Mouse (Mus musculus): ENCODE results near the gene Ambra1. TPM values are rescaled to one million over a fixed set of nuclear protein-coding genes. Genes with fewer than 3 reads are reported as not detected.

Gene Ambra1
- polyA plus RNA-seq, 1 experiment from 2014 or later: 18.1 TPM

GRCm38 (mm10) chr2:91948151-91948509, 218.2 kb downstream of the Ambra1 start:
- no peak for ATAC-seq (ENCODE audit: insufficient number of reproducible peaks, insufficient read depth, low FRiP score, low read depth)
- no peak overlapping the region for H3K4me2 ChIP-seq (replicated peaks; ENCODE audit: low read depth, low read length)
- 75% methylated on average over 6 of the region's 6 CpGs for WGBS

GRCm38 (mm10) chr2:91948792-91949241, 218.9 kb downstream of the Ambra1 start:
- Histone ChIP-seq H3K4me3 (ENCODE audit: low read depth, low read length) (no peak overlapping the region), H3K36me3 (ENCODE audit: control insufficient read depth, insufficient read depth, low read length) (peaks cover 2% of the 10 kb centered on the region; the same call in 1 of the 2 replicates), H3K4me1 (ENCODE audit: control insufficient read depth, insufficient read depth, low read length) (peaks cover 47% of the 10 kb centered on the region), H3K9ac (replicated peaks; ENCODE audit: low read depth, low read length) (no peak overlapping the region), H3K9me3 (ENCODE audit: control insufficient read depth, low read depth, low read length) (no peaks in the 10 kb centered on the region), H3K27ac (ENCODE audit: low read length) (no peak overlapping the region), H3K4me2 (replicated peaks; ENCODE audit: low read depth, low read length) (no peak overlapping the region), H3K27me3 (ENCODE audit: control insufficient read depth, insufficient read depth, low read length) (no peaks in the 10 kb centered on the region)
- ATAC-seq (ENCODE audit: insufficient number of reproducible peaks, insufficient read depth, low FRiP score, low read depth): no peak
- 82% methylated on average over 3 of the region's 3 CpGs for WGBS

More at GRCm38 (mm10) chr2:91948151-91948509, 218.2 kb downstream of the Ambra1 start:
- H3K36me3 ChIP-seq (ENCODE audit: control insufficient read depth, insufficient read depth, low read length): peaks cover 8% of the 10 kb centered on the region; the same call in 1 of the 2 replicates
- no peak overlapping the region for H3K9ac ChIP-seq (replicated peaks; ENCODE audit: low read depth, low read length)
- H3K4me3 ChIP-seq (ENCODE audit: low read depth, low read length): no peak overlapping the region
- H3K4me1 ChIP-seq (ENCODE audit: control insufficient read depth, insufficient read depth, low read length): peaks cover 41% of the 10 kb centered on the region
- no peak overlapping the region for H3K27ac ChIP-seq (ENCODE audit: low read length)
- no peaks in the 10 kb centered on the region for H3K27me3 ChIP-seq (ENCODE audit: control insufficient read depth, insufficient read depth, low read length)
- no peaks in the 10 kb centered on the region for H3K9me3 ChIP-seq (ENCODE audit: control insufficient read depth, low read depth, low read length)

- H3K27ac ChIP-seq (ENCODE audit: low read length): peak overlapping the region; percentile 80
- ATAC-seq (ENCODE audit: insufficient number of reproducible peaks, insufficient read depth, low FRiP score, low read depth): peak; percentile 43
- H3K4me1 ChIP-seq (ENCODE audit: control insufficient read depth, insufficient read depth, low read length): peaks cover 47% of the 10 kb centered on the region
- WGBS: 52% methylated on average over 17 of the region's 17 CpGs
- no peaks in the 10 kb centered on the region for H3K9me3 ChIP-seq (ENCODE audit: control insufficient read depth, low read depth, low read length)
- no peak overlapping the region for H3K4me3 ChIP-seq (ENCODE audit: low read depth, low read length)
- peak overlapping the region; percentile 30 for H3K9ac ChIP-seq (replicated peaks; ENCODE audit: low read depth, low read length)
- H3K27me3 ChIP-seq (ENCODE audit: control insufficient read depth, insufficient read depth, low read length): no peaks in the 10 kb centered on the region
- H3K4me2 ChIP-seq (replicated peaks; ENCODE audit: low read depth, low read length): peak overlapping the region; percentile 32
- H3K36me3 ChIP-seq (ENCODE audit: control insufficient read depth, insufficient read depth, low read length): no peaks in the 10 kb centered on the region
Measured at GRCm38 (mm10) chr2:91949411-91950274, 219.7 kb downstream of the Ambra1 start.

- no peak overlapping the region for H3K4me3 ChIP-seq (ENCODE audit: low read depth, low read length)
- peak overlapping the region; percentile 32 for H3K4me2 ChIP-seq (replicated peaks; ENCODE audit: low read depth, low read length)
- H3K9me3 ChIP-seq (ENCODE audit: control insufficient read depth, low read depth, low read length): no peaks in the 10 kb centered on the region
- H3K27me3 ChIP-seq (ENCODE audit: control insufficient read depth, insufficient read depth, low read length): no peaks in the 10 kb centered on the region
- H3K36me3 ChIP-seq (ENCODE audit: control insufficient read depth, insufficient read depth, low read length): no peaks in the 10 kb centered on the region
- ATAC-seq (ENCODE audit: insufficient number of reproducible peaks, insufficient read depth, low FRiP score, low read depth): peak; percentile 56; the same call in 1 of the 2 replicates
- peak overlapping the region; percentile 80; the same call in 1 of the 2 replicates for H3K27ac ChIP-seq (ENCODE audit: low read length)
- H3K4me1 ChIP-seq (ENCODE audit: control insufficient read depth, insufficient read depth, low read length): peaks cover 50% of the 10 kb centered on the region
- no peak overlapping the region for H3K9ac ChIP-seq (replicated peaks; ENCODE audit: low read depth, low read length)
- whole genome bisulfite sequencing: 14% methylated on average over 15 of the region's 15 CpGs
Measured at GRCm38 (mm10) chr2:91950275-91951085, 220.5 kb downstream of the Ambra1 start.

GRCm38 (mm10) chr2:91953825-91954224, 223.9 kb downstream of the Ambra1 start:
- H3K27me3 ChIP-seq (ENCODE audit: control insufficient read depth, insufficient read depth, low read length): no peaks in the 10 kb centered on the region
- no peaks in the 10 kb centered on the region for H3K36me3 ChIP-seq (ENCODE audit: control insufficient read depth, insufficient read depth, low read length)
- no peaks in the 10 kb centered on the region for H3K9me3 ChIP-seq (ENCODE audit: control insufficient read depth, low read depth, low read length)
- 9% methylated on average over 5 of the region's 5 CpGs for WGBS
- H3K27ac ChIP-seq (ENCODE audit: low read length): peak overlapping the region; percentile 55; the same call in 1 of the 2 replicates
- H3K4me1 ChIP-seq (ENCODE audit: control insufficient read depth, insufficient read depth, low read length): peaks cover 49% of the 10 kb centered on the region
- no peak overlapping the region for H3K4me3 ChIP-seq (ENCODE audit: low read depth, low read length)
- H3K4me2 ChIP-seq (replicated peaks; ENCODE audit: low read depth, low read length): no peak overlapping the region
- no peak overlapping the region for H3K9ac ChIP-seq (replicated peaks; ENCODE audit: low read depth, low read length)
- peak; percentile 51 for ATAC-seq (ENCODE audit: insufficient number of reproducible peaks, insufficient read depth, low FRiP score, low read depth)

DNA sequence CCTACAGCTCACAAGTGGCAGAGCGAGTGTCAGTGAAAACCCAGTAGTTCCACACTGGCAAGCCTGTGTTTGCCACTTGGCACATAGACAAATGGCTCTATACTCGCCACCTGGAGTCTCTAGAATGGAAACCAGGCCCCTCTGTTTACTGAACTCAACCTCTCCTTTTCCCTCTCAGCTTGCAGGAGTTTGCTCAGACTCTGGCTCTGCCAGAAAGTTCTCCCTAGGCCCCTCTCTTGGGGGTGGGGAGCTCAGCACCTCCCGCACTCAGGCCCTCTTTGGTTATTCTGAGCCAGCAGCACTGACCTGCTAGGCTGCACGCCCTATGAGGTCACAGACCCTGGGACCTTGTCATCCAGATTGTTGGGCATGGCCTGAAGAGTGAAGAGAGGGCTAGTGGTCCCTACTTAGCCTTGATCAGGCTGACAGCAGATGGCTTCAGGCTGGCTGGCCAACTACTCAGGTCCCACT, 225.2 kb downstream of the Ambra1 start:
- no peak overlapping the region for H3K4me3 ChIP-seq (ENCODE audit: low read depth, low read length)
- no peak for ATAC-seq (ENCODE audit: insufficient number of reproducible peaks, insufficient read depth, low FRiP score, low read depth)
- H3K27ac ChIP-seq (ENCODE audit: low read length): no peak overlapping the region
- H3K27me3 ChIP-seq (ENCODE audit: control insufficient read depth, insufficient read depth, low read length): no peaks in the 10 kb centered on the region
- 70% methylated on average over 4 of the region's 4 CpGs for WGBS
- peaks cover 47% of the 10 kb centered on the region for H3K4me1 ChIP-seq (ENCODE audit: control insufficient read depth, insufficient read depth, low read length)
- no peak overlapping the region for H3K4me2 ChIP-seq (replicated peaks; ENCODE audit: low read depth, low read length)
- no peaks in the 10 kb centered on the region for H3K9me3 ChIP-seq (ENCODE audit: control insufficient read depth, low read depth, low read length)
- no peak overlapping the region for H3K9ac ChIP-seq (replicated peaks; ENCODE audit: low read depth, low read length)
- H3K36me3 ChIP-seq (ENCODE audit: control insufficient read depth, insufficient read depth, low read length): no peaks in the 10 kb centered on the region

DNA sequence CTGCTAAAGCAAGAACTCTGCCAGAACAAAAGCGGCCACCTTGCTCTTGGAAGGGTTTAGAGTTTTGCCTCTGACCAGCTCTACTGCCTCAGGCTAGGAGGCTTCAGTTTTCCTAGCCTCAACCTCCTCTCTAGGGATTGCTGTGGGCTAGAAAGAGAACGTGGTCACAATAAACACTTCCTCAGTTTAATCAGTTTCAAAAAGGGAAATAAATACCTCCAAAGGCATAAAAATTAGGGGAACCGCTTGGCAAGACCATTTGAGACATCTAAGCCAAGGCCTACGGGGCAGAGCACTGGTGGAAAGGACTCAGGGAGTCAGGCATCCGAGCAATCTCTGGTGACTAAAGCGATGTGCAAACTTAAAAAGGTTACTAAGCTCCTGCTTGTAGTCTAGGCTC, 225.9 kb downstream of the Ambra1 start:
- WGBS: 82% methylated on average over 6 of the region's 6 CpGs
- Histone ChIP-seq H3K9me3 (ENCODE audit: control insufficient read depth, low read depth, low read length) (no peaks in the 10 kb centered on the region), H3K4me3 (ENCODE audit: low read depth, low read length) (no peak overlapping the region), H3K36me3 (ENCODE audit: control insufficient read depth, insufficient read depth, low read length) (no peaks in the 10 kb centered on the region), H3K27ac (ENCODE audit: low read length) (no peak overlapping the region), H3K9ac (replicated peaks; ENCODE audit: low read depth, low read length) (no peak overlapping the region), H3K27me3 (ENCODE audit: control insufficient read depth, insufficient read depth, low read length) (no peaks in the 10 kb centered on the region), H3K4me2 (replicated peaks; ENCODE audit: low read depth, low read length) (no peak overlapping the region), H3K4me1 (ENCODE audit: control insufficient read depth, insufficient read depth, low read length) (peaks cover 40% of the 10 kb centered on the region)
- no peak for ATAC-seq (ENCODE audit: insufficient number of reproducible peaks, insufficient read depth, low FRiP score, low read depth)

GRCm38 (mm10) chr2:91957096-91957495, 227.2 kb downstream of the Ambra1 start:
- H3K9ac ChIP-seq (replicated peaks; ENCODE audit: low read depth, low read length): no peak overlapping the region
- 10% methylated on average over 4 of the region's 4 CpGs for WGBS
- no peak overlapping the region for H3K4me3 ChIP-seq (ENCODE audit: low read depth, low read length)
- H3K9me3 ChIP-seq (ENCODE audit: control insufficient read depth, low read depth, low read length): no peaks in the 10 kb centered on the region
- no peaks in the 10 kb centered on the region for H3K27me3 ChIP-seq (ENCODE audit: control insufficient read depth, insufficient read depth, low read length)
- peak; percentile 59; the same call in 1 of the 2 replicates for ATAC-seq (ENCODE audit: insufficient number of reproducible peaks, insufficient read depth, low FRiP score, low read depth)
- H3K27ac ChIP-seq (ENCODE audit: low read length): peak overlapping the region; percentile 21; the same call in 1 of the 2 replicates
- no peak overlapping the region for H3K4me2 ChIP-seq (replicated peaks; ENCODE audit: low read depth, low read length)
- H3K4me1 ChIP-seq (ENCODE audit: control insufficient read depth, insufficient read depth, low read length): peaks cover 50% of the 10 kb centered on the region
- H3K36me3 ChIP-seq (ENCODE audit: control insufficient read depth, insufficient read depth, low read length): no peaks in the 10 kb centered on the region
